Mouse (Mus musculus) liver, postnatal 0 days (tissue): ENCODE data around the gene Filip1.

ENCODE experiments used
- CTCF ChIP-seq: sonication (generic); IDR thresholded peaks from 2 replicates; pipeline ENCODE4 v1.5.1; 2016; ENCODE audit warnings: antibody characterized with exemption, low read depth
- EP300 ChIP-seq: IDR thresholded peaks from 2 replicates; pipeline ENCODE4 v1.6.1; 2016; ENCODE audit warnings: antibody characterized with exemption, low read depth, mild to moderate bottlenecking

DNA sequence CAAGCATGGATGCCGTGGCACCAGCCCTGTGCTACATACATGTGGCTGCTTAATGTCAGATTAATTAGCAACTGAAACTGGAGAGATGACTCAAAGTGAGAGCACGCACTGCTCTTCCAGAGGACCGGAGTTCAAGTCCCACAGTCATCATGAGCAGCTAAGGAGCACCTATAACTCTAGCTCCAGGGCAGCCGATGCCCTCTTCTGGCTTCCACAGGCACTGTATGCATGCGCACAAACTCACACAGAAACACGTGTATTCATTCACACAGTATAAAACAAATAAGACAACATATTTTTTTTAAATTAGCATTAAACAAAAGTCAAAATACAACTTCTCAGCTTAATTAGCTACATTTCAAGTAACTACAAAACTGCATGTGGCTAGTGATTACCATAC lies 123.5 kb downstream of the Filip1 start:
- TF ChIP-seq CTCF (peak; percentile 37), EP300 (no peak)
